Mouse (Mus musculus) mouse embryonic stem cell (cell line): ENCODE measurements around the gene Cstf3.

Experiments used
- in situ Hi-C, 2 experiments: fragments of 300-500 bp; cut with MboI; formaldehyde crosslinking; loops; 1 replicate in 1 of 2; 3 replicates in 1 of 2; pipeline ENCODE4 v1.14.3; 2019 to 2020; ENCODE audit warnings: low sequenced_read_pairs in 2 of 2, low pct_unique_long_range_greater_than_20kb in 1 of 2, mixed read lengths in 1 of 2; ENCODE audit not compliant: unreplicated experiment in 1 of 2

Gene Cstf3

DNA sequence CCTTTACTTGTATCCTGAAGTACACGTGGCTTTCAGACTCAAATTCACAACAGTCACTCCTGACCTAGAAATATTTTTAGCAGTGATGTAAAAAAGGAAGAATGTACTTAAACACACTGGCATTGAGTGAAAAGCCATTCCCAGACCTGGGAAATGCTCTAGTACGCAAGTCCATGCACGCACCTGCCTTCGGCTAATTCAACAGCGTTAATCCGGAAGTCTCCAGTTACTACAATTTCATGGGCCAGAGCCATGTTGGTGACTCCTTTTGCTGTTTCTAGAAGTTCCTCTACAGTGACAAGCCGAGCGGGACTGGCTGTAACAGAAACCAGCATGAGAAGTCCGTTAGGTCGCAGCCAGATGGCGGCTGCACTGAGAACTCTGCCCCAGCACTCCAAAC is 109.3 kb downstream of the Cstf3 start:
- in situ Hi-C loops, result no loop called here

DNA sequence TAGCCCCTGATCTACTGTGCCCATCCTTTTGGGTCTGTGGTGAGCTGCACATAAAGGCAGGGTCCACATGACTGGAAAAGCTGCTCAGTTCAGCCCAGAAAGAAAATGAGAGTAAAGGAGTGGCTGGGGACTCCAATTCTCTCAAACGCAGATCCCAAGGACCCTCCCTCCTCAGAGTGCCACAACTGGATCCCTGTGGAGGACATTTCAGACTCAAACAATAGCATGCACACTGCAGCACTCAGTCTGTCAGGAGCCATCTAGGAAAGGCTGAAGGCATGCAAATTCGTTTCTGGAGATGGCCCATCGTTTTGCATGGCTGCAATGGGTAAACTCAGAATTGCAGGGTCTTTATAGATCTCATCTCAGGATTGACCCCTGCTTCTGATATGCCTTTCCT is 112.8 kb downstream of the Cstf3 start:
- in situ Hi-C loops, result no loop called here

DNA sequence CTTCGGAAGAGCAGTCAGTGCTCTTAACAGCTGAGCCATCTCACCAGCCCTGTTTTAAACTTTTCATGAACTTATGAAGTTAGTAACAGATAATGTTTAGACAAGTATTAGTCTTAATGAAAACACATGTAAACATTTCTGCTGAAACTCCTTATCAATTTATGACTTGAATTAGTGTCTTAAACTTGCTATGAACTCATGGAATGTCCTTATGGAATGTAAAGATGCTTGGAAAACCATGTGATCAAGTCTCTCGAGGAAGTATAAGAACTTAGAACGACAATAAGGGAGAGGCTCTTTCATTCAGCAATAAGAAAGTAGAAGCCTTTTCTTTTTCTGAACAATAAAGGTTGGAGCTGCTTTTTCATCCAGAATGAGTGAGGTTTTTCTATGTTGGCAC is 114.0 kb downstream of the Cstf3 start:
- in situ Hi-C loops, result no loop called here

DNA sequence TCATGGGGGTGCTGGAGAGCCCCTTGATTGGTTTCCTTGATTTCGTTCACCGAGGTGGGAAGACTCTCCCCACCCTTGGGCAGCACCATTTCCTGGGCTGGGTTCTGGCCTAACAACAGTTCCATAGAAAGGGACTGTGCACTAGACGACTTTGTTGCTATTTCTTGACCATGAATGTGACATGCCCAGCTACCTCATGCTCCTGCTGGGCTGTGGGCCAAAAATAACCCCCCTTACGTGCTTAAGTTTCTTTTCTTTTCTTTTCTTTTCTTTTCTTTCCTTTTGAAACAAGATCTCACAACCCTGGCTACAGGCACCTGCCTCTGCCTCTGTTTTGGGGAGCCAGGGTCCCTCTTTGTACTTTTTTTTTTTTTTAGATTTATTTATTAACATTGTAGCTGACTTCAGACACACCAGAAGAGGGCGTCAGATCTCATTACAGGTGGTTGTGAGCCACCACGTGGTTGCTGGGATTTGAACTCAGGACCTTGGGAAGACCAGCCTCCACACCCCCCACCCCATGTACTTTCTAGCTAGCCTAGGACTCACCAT is 119.5 kb downstream of the Cstf3 start:
- in situ Hi-C loops, result no loop called here

DNA sequence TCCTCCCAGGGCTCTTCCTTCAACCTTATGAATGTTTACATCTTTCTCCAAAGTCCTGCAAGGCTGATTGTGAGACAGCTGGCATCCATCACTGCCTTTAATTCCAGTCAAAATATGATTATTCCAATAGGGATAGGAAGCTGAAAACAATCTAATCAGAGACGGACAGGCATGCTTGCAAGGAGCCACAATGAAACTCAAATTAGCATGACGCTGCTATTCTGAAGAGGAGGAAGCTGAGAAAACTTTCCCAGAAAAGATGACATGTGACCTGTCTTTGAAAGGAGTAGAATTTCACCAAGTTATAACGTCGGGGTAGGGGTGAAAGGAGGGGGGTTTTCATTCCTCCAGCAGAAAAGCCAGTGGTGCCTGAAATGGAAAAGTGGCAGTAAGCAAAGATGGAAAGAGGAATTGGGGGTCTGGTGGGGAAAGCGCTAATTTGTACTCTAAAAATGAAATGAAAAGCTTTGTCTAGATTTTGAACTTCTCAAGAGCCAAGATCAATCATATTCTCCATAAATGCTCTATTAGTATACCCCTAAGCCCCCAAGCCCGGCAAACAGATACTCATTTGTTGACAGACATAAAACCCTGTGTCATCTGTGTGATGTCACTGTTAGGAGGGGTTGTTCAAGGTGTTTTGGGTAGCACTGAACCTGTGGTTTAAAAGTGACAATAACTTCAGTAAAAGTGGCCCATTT is 120.5 kb downstream of the Cstf3 start:
- in situ Hi-C loops, result no loop called here

DNA sequence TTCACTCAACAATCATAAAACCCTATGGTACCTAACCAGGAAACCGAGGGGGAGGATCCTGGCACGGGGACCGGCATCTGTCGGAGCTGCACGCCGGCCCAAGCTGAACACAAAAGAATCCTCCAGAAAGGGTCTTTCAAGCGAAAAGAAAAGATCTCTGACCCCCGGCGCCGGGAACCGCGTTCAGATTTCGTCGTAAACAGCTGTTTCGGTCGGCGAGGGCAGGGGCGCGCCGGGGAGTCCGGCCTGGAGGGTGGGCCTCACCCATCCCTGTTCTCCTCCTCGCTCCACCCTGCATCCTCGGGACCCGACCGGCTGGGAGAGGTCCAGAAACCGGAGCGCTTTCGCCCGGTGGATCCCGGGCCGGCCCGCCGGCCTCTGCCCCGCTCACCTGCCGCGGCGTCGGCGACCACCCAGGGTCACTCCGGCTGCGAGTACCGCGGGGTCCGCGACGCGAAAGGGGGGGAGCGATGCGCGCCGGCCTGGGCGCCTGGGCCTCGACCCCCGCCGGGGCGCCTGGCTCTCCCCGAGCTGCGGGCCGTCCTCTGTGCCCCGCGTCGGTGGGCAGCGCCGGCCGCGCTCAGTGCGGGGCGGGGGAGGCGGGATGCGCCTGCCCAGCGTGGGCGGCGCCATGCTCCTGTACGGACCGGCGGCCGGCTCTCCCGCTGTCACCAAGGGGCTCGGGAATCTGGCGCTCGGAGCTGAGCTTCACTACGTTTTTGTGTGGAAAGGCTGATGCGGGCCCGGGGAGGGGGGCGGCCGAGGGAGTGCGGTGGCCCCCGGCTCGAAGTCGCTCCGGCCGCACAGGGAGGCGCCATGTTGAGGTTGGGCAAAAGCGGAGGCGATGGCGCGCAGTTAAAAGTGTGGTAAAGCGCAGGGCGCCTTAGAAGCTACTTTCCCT is 121.5 kb downstream of the Cstf3 start, which contains the start of gene Tcp11l1:
Gene Tcp11l1, minus strand, starts transcription at position 585 of the 901 bp plus-strand sequence.
- in situ Hi-C loops, result no loop called here

DNA sequence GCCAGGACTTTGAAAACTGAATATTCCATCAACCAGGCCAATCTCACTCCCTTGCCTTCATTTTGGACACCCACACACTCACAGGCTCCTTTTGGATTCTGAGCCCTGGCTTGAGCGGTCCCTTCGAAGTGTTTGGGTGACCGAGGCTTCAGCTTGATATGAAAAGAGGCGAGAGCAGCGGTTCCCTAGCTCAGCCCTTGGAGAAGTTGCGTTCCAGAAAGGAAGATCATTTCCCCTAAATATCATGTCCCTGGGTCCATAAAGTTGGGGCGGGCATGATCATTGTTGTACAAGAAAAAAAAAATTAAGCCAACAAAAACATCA is 122.1 kb downstream of the Cstf3 start:
- in situ Hi-C loops, result no loop called here

DNA sequence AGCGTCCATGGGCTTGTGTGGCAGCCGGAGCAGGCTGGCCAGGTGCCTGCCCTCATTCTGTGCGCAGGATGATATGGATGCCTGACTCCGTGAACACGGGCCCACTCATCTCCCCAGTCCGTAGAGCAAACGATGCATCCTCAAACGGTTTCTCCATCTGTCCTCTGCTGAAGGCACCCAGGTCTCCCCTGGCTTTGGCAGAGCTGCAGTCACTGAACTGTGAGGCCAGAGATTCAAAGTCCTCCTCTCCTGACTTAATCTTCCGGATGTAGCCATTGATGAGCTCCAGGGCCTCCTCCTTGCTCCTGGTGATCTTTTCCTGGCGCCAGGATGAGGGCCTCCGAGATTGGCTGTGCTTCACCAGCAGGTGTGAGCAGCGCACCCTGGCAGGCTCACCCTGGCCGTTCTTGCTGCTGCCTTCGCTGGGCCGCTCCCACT is 124.0 kb downstream of the Cstf3 start:
- in situ Hi-C loops, result no loop called here
